Mouse (Mus musculus): ENCODE measurements around the gene Esp16.
"Not testable (repeated sequence)": the region's sequence is repeated elsewhere in the genome, so short reads cannot be mapped to it uniquely, and the experiment has no call there.

Gene Esp16

GRCm38 (mm10) chr17:39535842-39536241 is at the start of gene Esp16:
Esp16 (plus strand) TSS chr17:39536142.
- DNase-seq (ENCODE audit: low read depth, low spot score) = not testable (repeated sequence)

GRCm38 (mm10) chr17:39498043-39498442 is 37.9 kb upstream of the Esp16 start:
- not testable (repeated sequence) for DNase-seq (ENCODE audit: low read depth, low spot score)

All from skeletal muscle tissue, adult 2 months (tissue).